Mouse (Mus musculus): ENCODE data around the gene Plek2. TPM values are rescaled to one million over a fixed set of nuclear protein-coding genes. Genes with fewer than 3 reads are reported as not detected.

Plek2 gene
- total and polyA plus RNA-seq, 3 experiments: not detected

- no peaks in the 10 kb centered on the region for H3K27me3 ChIP-seq (ENCODE audit: insufficient read depth, low read length)
- H3K4me3 ChIP-seq (ENCODE audit: low read depth, low read length): no peak overlapping the region
- ATAC-seq (ENCODE audit: extremely low read depth, insufficient number of reproducible peaks, low FRiP score, poor library complexity, severe bottlenecking): no peak
- H3K9me3 ChIP-seq (replicated peaks): no peaks in the 10 kb centered on the region
- no peak for DNase-seq (ENCODE audit: low spot score)
- H3K4me1 ChIP-seq (ENCODE audit: insufficient read depth, low read depth, low read length): peaks cover 44% of the 10 kb centered on the region
- TF ChIP-seq CTCF (IDR thresholded peaks at IDR 0.05; ENCODE audit: low read depth, low read length) (no peak), GATA2 (IDR thresholded peaks at IDR 0.05; ENCODE audit: borderline replicate concordance, low read depth, low read length) (no peak), POLR2AphosphoS5 (IDR thresholded peaks at IDR 0.05; ENCODE audit: insufficient replicate concordance, low read depth, low read length) (no peak), TAL1 (conservative IDR thresholded peaks at IDR 0.05; ENCODE audit: low read depth, low read length) (no peak), GATA1 (IDR thresholded peaks at IDR 0.05; ENCODE audit: borderline replicate concordance, low read length) (no peak)
- H3K36me3 ChIP-seq (replicated peaks): peaks cover 50% of the 10 kb centered on the region
These were observed 41.3 kb downstream of the Plek2 start for GRCm38 (mm10) chr12:78865434-78865833.

DNA sequence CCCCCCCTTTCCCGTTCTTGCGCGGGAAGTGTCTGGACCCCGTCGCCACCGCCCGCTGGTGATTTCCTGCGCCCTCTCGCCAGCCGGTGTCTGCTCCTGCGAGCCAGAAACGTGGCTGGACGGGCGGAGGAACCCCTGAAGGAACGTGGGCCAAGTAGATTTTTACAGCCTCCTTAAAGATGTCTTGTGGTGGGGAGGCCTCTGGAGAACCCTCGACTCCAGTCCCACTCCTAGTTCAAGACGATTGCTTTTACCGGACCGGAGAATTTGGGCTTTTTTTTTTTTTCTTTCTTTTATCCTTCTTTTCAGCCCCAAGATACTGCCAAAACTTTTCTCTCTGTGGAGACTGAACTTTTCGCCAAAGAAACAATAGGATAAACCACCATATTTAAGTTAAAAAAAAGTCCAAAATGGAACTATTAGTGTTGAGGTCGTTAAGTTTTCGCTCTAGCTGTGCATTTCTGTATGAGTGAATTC is 44.5 kb downstream of the Plek2 start:
- Histone ChIP-seq H3K36me3 (replicated peaks) (peaks cover 40% of the 10 kb centered on the region), H3K27me3 (ENCODE audit: insufficient read depth, low read length) (no peaks in the 10 kb centered on the region), H3K4me1 (ENCODE audit: insufficient read depth, low read depth, low read length) (peaks cover 53% of the 10 kb centered on the region), H3K4me3 (ENCODE audit: low read depth, low read length) (peak overlapping the region; percentile 86), H3K9me3 (replicated peaks) (no peaks in the 10 kb centered on the region)
- peak; percentile 54 for DNase-seq (ENCODE audit: low spot score)
- no peak for ATAC-seq (ENCODE audit: extremely low read depth, insufficient number of reproducible peaks, low FRiP score, poor library complexity, severe bottlenecking)
- TF ChIP-seq CTCF (IDR thresholded peaks at IDR 0.05; ENCODE audit: low read depth, low read length) (no peak), GATA2 (IDR thresholded peaks at IDR 0.05; ENCODE audit: borderline replicate concordance, low read depth, low read length) (no peak), TAL1 (conservative IDR thresholded peaks at IDR 0.05; ENCODE audit: low read depth, low read length) (no peak), GATA1 (IDR thresholded peaks at IDR 0.05; ENCODE audit: borderline replicate concordance, low read length) (no peak), POLR2AphosphoS5 (IDR thresholded peaks at IDR 0.05; ENCODE audit: insufficient replicate concordance, low read depth, low read length) (no peak)

- no peaks in the 10 kb centered on the region for H3K9me3 ChIP-seq (replicated peaks)
- H3K27me3 ChIP-seq (ENCODE audit: insufficient read depth, low read length): no peaks in the 10 kb centered on the region
- DNase-seq (ENCODE audit: low spot score) (peak; percentile 97), ATAC-seq (ENCODE audit: extremely low read depth, insufficient number of reproducible peaks, low FRiP score, poor library complexity, severe bottlenecking) (peak; percentile 92)
- H3K36me3 ChIP-seq (replicated peaks): peaks cover 39% of the 10 kb centered on the region
- TF ChIP-seq GATA2 (IDR thresholded peaks at IDR 0.05; ENCODE audit: borderline replicate concordance, low read depth, low read length) (no peak), CTCF (IDR thresholded peaks at IDR 0.05; ENCODE audit: low read depth, low read length) (peak; percentile 65)
- H3K4me3 ChIP-seq (ENCODE audit: low read depth, low read length): peak within 1 kb of the TSS; percentile 86
- peaks cover 48% of the 10 kb centered on the region for H3K4me1 ChIP-seq (ENCODE audit: insufficient read depth, low read depth, low read length)
These were observed 45.1 kb downstream of the Plek2 start, which contains the start of the genes Atp6v1d and Eif2s1 for GRCm38 (mm10) chr12:78861496-78862253. Gene Atp6v1d, minus strand, starts transcription at chr12:78861638. Gene Eif2s1, plus strand, starts transcription at chr12:78861819.

- Histone ChIP-seq H3K9me3 (replicated peaks) (no peaks in the 10 kb centered on the region), H3K27me3 (ENCODE audit: insufficient read depth, low read length) (no peaks in the 10 kb centered on the region), H3K4me1 (ENCODE audit: insufficient read depth, low read depth, low read length) (peaks cover 47% of the 10 kb centered on the region), H3K36me3 (replicated peaks) (peaks cover 42% of the 10 kb centered on the region), H3K4me3 (ENCODE audit: low read depth, low read length) (peak overlapping the region; percentile 86)
- DNase-seq (ENCODE audit: low spot score) (peak; percentile 3), ATAC-seq (ENCODE audit: extremely low read depth, insufficient number of reproducible peaks, low FRiP score, poor library complexity, severe bottlenecking) (no peak)
- TF ChIP-seq TAL1 (conservative IDR thresholded peaks at IDR 0.05; ENCODE audit: low read depth, low read length) (no peak), CTCF (IDR thresholded peaks at IDR 0.05; ENCODE audit: low read depth, low read length) (no peak), GATA1 (IDR thresholded peaks at IDR 0.05; ENCODE audit: borderline replicate concordance, low read length) (no peak), POLR2AphosphoS5 (IDR thresholded peaks at IDR 0.05; ENCODE audit: insufficient replicate concordance, low read depth, low read length) (no peak), GATA2 (IDR thresholded peaks at IDR 0.05; ENCODE audit: borderline replicate concordance, low read depth, low read length) (no peak)
These were observed 45.8 kb downstream of the Plek2 start for GRCm38 (mm10) chr12:78860921-78861495.

DNA sequence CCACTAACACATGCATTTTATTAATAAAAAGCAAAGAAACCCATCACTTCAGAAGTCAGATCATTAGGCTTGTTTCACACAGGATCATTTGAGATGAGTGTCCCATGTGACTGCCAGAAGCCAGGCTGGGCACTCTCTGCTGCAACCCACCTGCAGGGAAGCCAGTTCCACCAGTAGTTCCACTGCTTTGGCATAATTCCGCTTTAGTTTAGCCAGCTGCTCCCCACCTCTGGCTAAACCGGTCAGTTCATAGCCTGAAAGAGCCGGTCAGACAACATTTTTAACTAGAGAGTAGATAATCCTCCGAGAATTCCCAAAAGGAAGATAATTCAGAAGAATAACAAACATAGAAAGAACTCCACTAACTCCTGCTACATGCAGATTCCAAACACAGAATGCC is 58.5 kb downstream of the Plek2 start:
- H3K9me3 ChIP-seq (replicated peaks): no peaks in the 10 kb centered on the region
- ATAC-seq (ENCODE audit: extremely low read depth, insufficient number of reproducible peaks, low FRiP score, poor library complexity, severe bottlenecking) (no peak), DNase-seq (ENCODE audit: low spot score) (no peak)
- no peaks in the 10 kb centered on the region for H3K4me1 ChIP-seq (ENCODE audit: insufficient read depth, low read depth, low read length)
- peaks cover 66% of the 10 kb centered on the region for H3K36me3 ChIP-seq (replicated peaks)
- H3K27me3 ChIP-seq (ENCODE audit: insufficient read depth, low read length): no peaks in the 10 kb centered on the region
- no peak for TF ChIP-seq POLR2AphosphoS5 (IDR thresholded peaks at IDR 0.05; ENCODE audit: insufficient replicate concordance, low read depth, low read length)
- no peak overlapping the region for H3K4me3 ChIP-seq (ENCODE audit: low read depth, low read length)

DNA sequence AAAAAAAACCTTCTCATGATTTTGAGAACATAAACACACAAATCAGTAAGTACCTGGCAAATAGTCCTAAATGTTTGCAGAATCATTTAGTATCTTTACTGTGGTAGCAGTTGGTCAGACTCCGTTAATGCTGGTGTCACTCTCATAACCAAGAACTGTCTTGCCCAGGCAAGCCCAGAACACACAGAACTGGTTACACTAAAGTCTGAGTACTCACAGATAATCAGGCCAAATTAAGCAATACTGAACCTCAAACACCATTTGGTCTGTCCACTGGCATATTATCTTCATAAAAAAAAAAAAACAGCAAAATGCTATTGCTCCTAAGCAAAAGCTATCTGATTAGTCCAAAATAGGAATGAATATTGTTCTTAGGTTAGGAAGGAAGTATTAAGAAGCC is 64.3 kb downstream of the Plek2 start:
- TF ChIP-seq GATA1 (IDR thresholded peaks at IDR 0.05; ENCODE audit: borderline replicate concordance, low read length) (no peak), POLR2AphosphoS5 (IDR thresholded peaks at IDR 0.05; ENCODE audit: insufficient replicate concordance, low read depth, low read length) (no peak), GATA2 (IDR thresholded peaks at IDR 0.05; ENCODE audit: borderline replicate concordance, low read depth, low read length) (no peak), TAL1 (conservative IDR thresholded peaks at IDR 0.05; ENCODE audit: low read depth, low read length) (no peak), CTCF (IDR thresholded peaks at IDR 0.05; ENCODE audit: low read depth, low read length) (no peak)
- no peaks in the 10 kb centered on the region for H3K27me3 ChIP-seq (ENCODE audit: insufficient read depth, low read length)
- peaks cover 79% of the 10 kb centered on the region for H3K36me3 ChIP-seq (replicated peaks)
- H3K9me3 ChIP-seq (replicated peaks): no peaks in the 10 kb centered on the region
- ATAC-seq (ENCODE audit: extremely low read depth, insufficient number of reproducible peaks, low FRiP score, poor library complexity, severe bottlenecking) (no peak), DNase-seq (ENCODE audit: low spot score) (no peak)
- H3K4me3 ChIP-seq (ENCODE audit: low read depth, low read length): no peak overlapping the region
- H3K4me1 ChIP-seq (ENCODE audit: insufficient read depth, low read depth, low read length): no peaks in the 10 kb centered on the region; the same call in 1 of the 2 replicates
